Mouse (Mus musculus): ENCODE data around the gene Il27ra.

DNA sequence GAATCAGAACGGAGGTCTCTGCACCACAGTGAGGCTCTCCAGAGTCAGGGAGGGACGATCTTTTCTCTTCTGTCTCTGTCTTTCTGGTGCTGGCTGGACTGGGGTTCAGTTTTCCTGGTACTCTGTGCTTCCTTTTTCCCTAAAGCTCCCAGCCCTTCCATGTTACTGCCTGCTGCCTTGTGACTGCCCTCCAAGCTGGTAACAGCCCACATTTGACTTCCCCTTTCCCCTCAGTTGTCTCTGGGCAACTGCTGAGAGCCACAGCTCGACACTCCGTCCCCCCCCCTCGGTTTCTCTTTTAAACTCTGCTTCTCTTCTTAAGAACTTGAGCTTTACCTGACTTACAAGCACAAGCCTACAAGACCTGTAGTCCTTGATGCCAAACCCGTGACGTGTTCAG lies 53.1 kb downstream of the Il27ra start:
- TF ChIP-seq CEBPB (IDR thresholded peaks at IDR 0.05; ENCODE audit: low read depth) (no peak), CTCF (IDR thresholded peaks at IDR 0.05; ENCODE audit: control insufficient read depth, insufficient read depth, insufficient read length) (no peak), MYOD1 (IDR thresholded peaks at IDR 0.05; ENCODE audit: control insufficient read depth, insufficient read length, low read depth) (no peak), USF1 (IDR thresholded peaks at IDR 0.05; ENCODE audit: low read depth) (no peak), FOSL1 (IDR thresholded peaks at IDR 0.05; ENCODE audit: insufficient read depth, low read length, poor library complexity, severe bottlenecking) (no peak), MAX (IDR thresholded peaks at IDR 0.05) (no peak)

Data from C2C12 (cell line).